Mouse (Mus musculus): ENCODE measurements at regions not wholly inside any gene's neighbourhood (a gene's known extent, or its start where the extent isn't known, plus 50 kb on each side); places are given as distances from the start of the nearest gene placed in this dataset.

GRCm38 (mm10) chr15:52783940-52784339, 1100.8 kb upstream of the Gm7489 start:
- Histone ChIP-seq H3K4me1 (replicated peaks) (no peaks in the 10 kb centered on the region), H3K36me3 (no peaks in the 10 kb centered on the region), H3K27me3 (replicated peaks) (no peaks in the 10 kb centered on the region), H3K4me3 (replicated peaks) (no peak overlapping the region), H3K9me3 (no peaks in the 10 kb centered on the region), H3K9ac (no peak overlapping the region), H3K27ac (no peak overlapping the region), H3K4me2 (replicated peaks) (no peak overlapping the region)
- 85% methylated on average over 2 of the region's 2 CpGs for WGBS
- no peak for ATAC-seq

GRCm38 (mm10) chr15:52785196-52785595, 1099.5 kb upstream of the Gm7489 start:
- Histone ChIP-seq H3K9me3 (no peaks in the 10 kb centered on the region), H3K9ac (no peak overlapping the region), H3K27me3 (replicated peaks) (no peaks in the 10 kb centered on the region), H3K4me2 (replicated peaks) (no peak overlapping the region), H3K27ac (no peak overlapping the region), H3K4me3 (replicated peaks) (no peak overlapping the region), H3K36me3 (no peaks in the 10 kb centered on the region), H3K4me1 (replicated peaks) (no peaks in the 10 kb centered on the region)
- no peak for ATAC-seq
- 77% methylated on average over 3 of the region's 3 CpGs for WGBS

GRCm38 (mm10) chr15:52785976-52786375, 1098.7 kb upstream of the Gm7489 start:
- Histone ChIP-seq H3K9me3 (no peaks in the 10 kb centered on the region), H3K4me3 (replicated peaks) (no peak overlapping the region), H3K4me2 (replicated peaks) (no peak overlapping the region), H3K36me3 (no peaks in the 10 kb centered on the region), H3K9ac (no peak overlapping the region), H3K27me3 (replicated peaks) (no peaks in the 10 kb centered on the region), H3K27ac (no peak overlapping the region), H3K4me1 (replicated peaks) (no peaks in the 10 kb centered on the region)
- WGBS, result 75% methylated on average over 8 of the region's 8 CpGs
- ATAC-seq, result no peak

- H3K27me3 ChIP-seq (replicated peaks), result no peaks in the 10 kb centered on the region
- H3K4me1 ChIP-seq (replicated peaks), result no peaks in the 10 kb centered on the region
- H3K27ac ChIP-seq, result no peak overlapping the region
- H3K4me2 ChIP-seq (replicated peaks), result no peak overlapping the region
- H3K36me3 ChIP-seq, result no peaks in the 10 kb centered on the region
- no peak overlapping the region for H3K4me3 ChIP-seq (replicated peaks)
- WGBS, result 63% methylated on average over 4 of the region's 4 CpGs
- no peaks in the 10 kb centered on the region for H3K9me3 ChIP-seq
- no peak for ATAC-seq
- no peak overlapping the region for H3K9ac ChIP-seq
Measured at GRCm38 (mm10) chr15:52805479-52806199, 1079.1 kb upstream of the Gm7489 start.

GRCm38 (mm10) chr15:52808622-52809021, 1076.1 kb upstream of the Gm7489 start:
- no peak for ATAC-seq

GRCm38 (mm10) chr15:52820796-52821195, 1063.9 kb upstream of the Gm7489 start:
- H3K9me3 ChIP-seq, result no peaks in the 10 kb centered on the region
- no peak overlapping the region for H3K9ac ChIP-seq
- no peaks in the 10 kb centered on the region for H3K4me1 ChIP-seq (replicated peaks)
- WGBS, result 76% methylated on average over 6 of the region's 6 CpGs
- no peak overlapping the region for H3K4me2 ChIP-seq (replicated peaks)
- no peak for ATAC-seq
- H3K4me3 ChIP-seq (replicated peaks), result no peak overlapping the region
- no peaks in the 10 kb centered on the region for H3K27me3 ChIP-seq (replicated peaks)
- H3K36me3 ChIP-seq, result no peaks in the 10 kb centered on the region
- no peak overlapping the region for H3K27ac ChIP-seq

More at GRCm38 (mm10) chr15:52808622-52809021, 1076.1 kb upstream of the Gm7489 start:
- no peak overlapping the region for H3K4me2 ChIP-seq (replicated peaks)
- H3K9me3 ChIP-seq, result no peaks in the 10 kb centered on the region
- 85% methylated on average over 3 of the region's 3 CpGs for WGBS
- H3K4me1 ChIP-seq (replicated peaks), result no peaks in the 10 kb centered on the region
- H3K36me3 ChIP-seq, result no peaks in the 10 kb centered on the region
- no peak overlapping the region for H3K9ac ChIP-seq
- no peak overlapping the region for H3K27ac ChIP-seq
- no peak overlapping the region for H3K4me3 ChIP-seq (replicated peaks)
- no peaks in the 10 kb centered on the region for H3K27me3 ChIP-seq (replicated peaks)

- ATAC-seq, result no peak
- Histone ChIP-seq H3K36me3 (no peaks in the 10 kb centered on the region), H3K4me3 (replicated peaks) (no peak overlapping the region), H3K27ac (no peak overlapping the region), H3K4me2 (replicated peaks) (no peak overlapping the region), H3K9ac (no peak overlapping the region), H3K27me3 (replicated peaks) (no peaks in the 10 kb centered on the region), H3K4me1 (replicated peaks) (no peaks in the 10 kb centered on the region), H3K9me3 (no peaks in the 10 kb centered on the region)
- WGBS, result 69% methylated on average over 2 of the region's 2 CpGs
Measured at GRCm38 (mm10) chr15:52836896-52837295, 1047.8 kb upstream of the Gm7489 start.

- no peaks in the 10 kb centered on the region for H3K27me3 ChIP-seq (replicated peaks)
- H3K36me3 ChIP-seq, result no peaks in the 10 kb centered on the region
- no peak for ATAC-seq
- no peaks in the 10 kb centered on the region for H3K9me3 ChIP-seq
- H3K4me1 ChIP-seq (replicated peaks), result no peaks in the 10 kb centered on the region
- no peak overlapping the region for H3K4me2 ChIP-seq (replicated peaks)
- no peak overlapping the region for H3K4me3 ChIP-seq (replicated peaks)
- H3K9ac ChIP-seq, result no peak overlapping the region
- no peak overlapping the region for H3K27ac ChIP-seq
Measured at GRCm38 (mm10) chr15:52848132-52848531, 1036.6 kb upstream of the Gm7489 start.

- Histone ChIP-seq H3K27ac (no peak overlapping the region), H3K4me2 (replicated peaks) (no peak overlapping the region), H3K9ac (no peak overlapping the region), H3K4me1 (replicated peaks) (no peaks in the 10 kb centered on the region), H3K36me3 (no peaks in the 10 kb centered on the region), H3K27me3 (replicated peaks) (no peaks in the 10 kb centered on the region), H3K4me3 (replicated peaks) (no peak overlapping the region), H3K9me3 (no peaks in the 10 kb centered on the region)
- no peak for ATAC-seq
- WGBS, result 81% methylated on average over 4 of the region's 4 CpGs
Measured at GRCm38 (mm10) chr15:52858682-52859081, 1026.0 kb upstream of the Gm7489 start.

- Histone ChIP-seq H3K4me1 (replicated peaks) (no peaks in the 10 kb centered on the region), H3K4me2 (replicated peaks) (no peak overlapping the region), H3K9ac (no peak overlapping the region), H3K36me3 (no peaks in the 10 kb centered on the region), H3K4me3 (replicated peaks) (no peak overlapping the region), H3K27me3 (replicated peaks) (no peaks in the 10 kb centered on the region), H3K27ac (no peak overlapping the region), H3K9me3 (no peaks in the 10 kb centered on the region)
- 86% methylated on average over 4 of the region's 4 CpGs for WGBS
- ATAC-seq, result no peak
Measured at GRCm38 (mm10) chr15:52863494-52863893, 1021.2 kb upstream of the Gm7489 start.

GRCm38 (mm10) chr15:52892244-52892950, 992.3 kb upstream of the Gm7489 start:
- no peak overlapping the region for H3K4me3 ChIP-seq (replicated peaks)
- no peak overlapping the region for H3K9ac ChIP-seq
- H3K9me3 ChIP-seq, result no peaks in the 10 kb centered on the region
- H3K27ac ChIP-seq, result no peak overlapping the region
- 51% methylated on average over 9 of the region's 9 CpGs for WGBS
- H3K36me3 ChIP-seq, result no peaks in the 10 kb centered on the region
- no peaks in the 10 kb centered on the region for H3K27me3 ChIP-seq (replicated peaks)
- no peaks in the 10 kb centered on the region for H3K4me1 ChIP-seq (replicated peaks)
- H3K4me2 ChIP-seq (replicated peaks), result no peak overlapping the region
- no peak for ATAC-seq

GRCm38 (mm10) chr15:52898107-52898506, 986.6 kb upstream of the Gm7489 start:
- H3K4me3 ChIP-seq (replicated peaks), result no peak overlapping the region

GRCm38 (mm10) chr15:52899403-52899802, 985.3 kb upstream of the Gm7489 start:
- H3K9ac ChIP-seq, result no peak overlapping the region
- no peak overlapping the region for H3K4me3 ChIP-seq (replicated peaks)
- H3K4me1 ChIP-seq (replicated peaks), result no peaks in the 10 kb centered on the region
- H3K27ac ChIP-seq, result no peak overlapping the region
- ATAC-seq, result no peak
- 90% methylated on average over 4 of the region's 4 CpGs for WGBS
- H3K4me2 ChIP-seq (replicated peaks), result no peak overlapping the region
- H3K36me3 ChIP-seq, result no peaks in the 10 kb centered on the region
- H3K9me3 ChIP-seq, result no peaks in the 10 kb centered on the region
- H3K27me3 ChIP-seq (replicated peaks), result no peaks in the 10 kb centered on the region

More at GRCm38 (mm10) chr15:52898107-52898506, 986.6 kb upstream of the Gm7489 start:
- Histone ChIP-seq H3K4me1 (replicated peaks) (no peaks in the 10 kb centered on the region), H3K4me2 (replicated peaks) (no peak overlapping the region), H3K9me3 (no peaks in the 10 kb centered on the region), H3K36me3 (no peaks in the 10 kb centered on the region), H3K9ac (no peak overlapping the region), H3K27me3 (replicated peaks) (no peaks in the 10 kb centered on the region), H3K27ac (no peak overlapping the region)
- WGBS, result 48% methylated on average over 1 of the region's 1 CpGs
- no peak for ATAC-seq
